Mouse (Mus musculus) forebrain, embryonic 13.5 days (tissue): ENCODE measurements at regions not wholly inside any gene's neighbourhood (a gene's known extent, or its start where the extent isn't known, plus 50 kb on each side); places are given as distances from the start of the nearest gene placed in this dataset.

Experiments
- ATAC-seq: fragments of 200-750 bp; cut with Nextera tagmentation; 2 replicates; pipeline ENCODE4 v1.8.0; 2017
- H3K27ac ChIP-seq: fragments of 300-500 bp; sonication (generic); 2 replicates; pipeline ENCODE4 v1.5.1; 2015; ENCODE audit warnings: inconsistent platforms, mild to moderate bottlenecking, moderate library complexity
- H3K27me3 ChIP-seq: fragments of 300-500 bp; sonication (generic); 2 replicates; pipeline ENCODE4 v1.6.1; 2015; ENCODE audit warnings: mild to moderate bottlenecking, inconsistent platforms
- H3K36me3 ChIP-seq: fragments of 300-500 bp; sonication (generic); 2 replicates; pipeline ENCODE4 v1.6.1; 2015; ENCODE audit warnings: mild to moderate bottlenecking, inconsistent platforms; ENCODE audit not compliant: poor library complexity, severe bottlenecking
- H3K4me1 ChIP-seq: fragments of 300-500 bp; sonication (generic); 2 replicates; pipeline ENCODE4 v1.6.1; 2015; ENCODE audit warnings: inconsistent platforms
- H3K4me2 ChIP-seq: fragments of 300-500 bp; sonication (generic); 2 replicates; pipeline ENCODE4 v1.6.1; 2015; ENCODE audit warnings: inconsistent platforms, mild to moderate bottlenecking, moderate library complexity
- H3K4me3 ChIP-seq: fragments of 300-500 bp; sonication (generic); 2 replicates; pipeline ENCODE4 v1.5.1; 2015; ENCODE audit warnings: mild to moderate bottlenecking, inconsistent platforms
- H3K9ac ChIP-seq: fragments of 300-500 bp; sonication (generic); 2 replicates; pipeline ENCODE4 v1.6.1; 2015; ENCODE audit warnings: mild to moderate bottlenecking, inconsistent platforms
- H3K9me3 ChIP-seq: fragments of 300-500 bp; sonication (generic); replicated peaks from 2 replicates; pipeline ENCODE4 v1.6.1; 2016; ENCODE audit warnings: inconsistent platforms
- WGBS: fragments of 180-500 bp; shearing (Covaris S2); methylation state at CpG from one replicate; pipeline ENCODE4 v1.1.7; 2015; 5-methylcytosine and 5-hydroxymethylcytosine counted together

DNA sequence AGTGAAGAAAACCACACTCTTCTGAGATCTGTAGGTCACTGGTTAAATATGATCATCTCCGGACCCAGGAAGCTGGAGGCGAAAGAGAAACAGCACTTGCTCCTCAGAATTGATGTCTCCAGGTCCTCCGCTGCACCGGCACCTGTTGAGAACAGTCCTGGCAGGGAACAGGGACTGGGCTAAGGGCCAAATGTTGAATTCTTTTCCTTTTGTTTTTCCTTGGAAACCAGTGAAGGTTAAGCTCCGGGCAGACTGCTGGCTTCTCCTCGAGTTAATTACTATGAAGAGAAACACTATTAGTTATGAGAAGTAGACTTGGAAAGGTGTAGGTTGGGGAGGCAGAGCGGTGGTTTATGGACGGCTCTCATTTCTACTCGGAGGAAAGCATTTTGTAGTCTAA, 242.7 kb downstream of the Rngtt start:
- Histone ChIP-seq H3K9me3 (peaks cover 6% of the 10 kb centered on the region; the same call in 1 of the 2 replicates), H3K4me1 (peaks cover 52% of the 10 kb centered on the region), H3K27ac (no peak overlapping the region), H3K27me3 (no peaks in the 10 kb centered on the region; the same call in 1 of the 2 replicates), H3K4me2 (no peak overlapping the region), H3K4me3 (no peak overlapping the region), H3K9ac (no peak overlapping the region), H3K36me3 (no peaks in the 10 kb centered on the region)
- WGBS = 48% methylated on average over 9 of the region's 9 CpGs
- no peak for ATAC-seq

- H3K4me2 ChIP-seq = no peak overlapping the region
- 32% methylated on average over 6 of the region's 6 CpGs for WGBS
- H3K9me3 ChIP-seq = peaks cover 6% of the 10 kb centered on the region; the same call in 1 of the 2 replicates
- H3K27me3 ChIP-seq = no peaks in the 10 kb centered on the region; the same call in 1 of the 2 replicates
- peaks cover 43% of the 10 kb centered on the region for H3K4me1 ChIP-seq
- no peak overlapping the region for H3K27ac ChIP-seq
- H3K36me3 ChIP-seq = no peaks in the 10 kb centered on the region
- no peak overlapping the region for H3K9ac ChIP-seq
- ATAC-seq = no peak
- H3K4me3 ChIP-seq = no peak overlapping the region
Measured at GRCm38 (mm10) chr4:33554606-33555005, 244.5 kb downstream of the Rngtt start.

- 4% methylated on average over 14 of the region's 14 CpGs for WGBS
- H3K27ac ChIP-seq = no peak overlapping the region
- peaks cover 6% of the 10 kb centered on the region; the same call in 1 of the 2 replicates for H3K9me3 ChIP-seq
- H3K4me3 ChIP-seq = no peak overlapping the region
- peaks cover 35% of the 10 kb centered on the region for H3K4me1 ChIP-seq
- ATAC-seq = no peak
- H3K36me3 ChIP-seq = no peaks in the 10 kb centered on the region
- H3K9ac ChIP-seq = peak overlapping the region; percentile 30; the same call in 1 of the 2 replicates
- H3K27me3 ChIP-seq = no peaks in the 10 kb centered on the region; the same call in 1 of the 2 replicates
- peak overlapping the region; percentile 27 for H3K4me2 ChIP-seq
Measured at GRCm38 (mm10) chr4:33555231-33555933, 245.3 kb downstream of the Rngtt start.

DNA sequence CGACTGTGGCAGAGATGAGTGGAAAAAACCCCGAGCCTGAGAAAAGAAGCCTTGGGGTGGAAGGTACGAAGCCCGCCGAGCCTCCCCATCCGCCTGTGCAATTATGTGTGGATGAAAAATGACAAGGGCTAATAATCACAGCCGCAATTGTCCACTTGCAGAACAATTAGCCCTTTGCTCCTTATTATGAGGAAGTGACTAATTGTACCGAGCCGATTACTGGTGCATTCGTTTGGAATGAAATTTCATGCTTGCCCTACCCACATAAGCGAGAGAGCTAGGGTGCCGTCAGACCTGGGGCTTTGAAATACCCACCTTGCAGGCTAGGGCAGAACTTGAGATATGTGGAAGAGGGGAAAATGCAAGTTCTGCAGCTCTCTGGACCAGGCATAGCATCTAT, 245.9 kb downstream of the Rngtt start:
- H3K9me3 ChIP-seq = peaks cover 6% of the 10 kb centered on the region; the same call in 1 of the 2 replicates
- H3K4me2 ChIP-seq = peak overlapping the region; percentile 27
- no peaks in the 10 kb centered on the region for H3K36me3 ChIP-seq
- ATAC-seq = no peak
- peaks cover 35% of the 10 kb centered on the region for H3K4me1 ChIP-seq
- no peak overlapping the region for H3K4me3 ChIP-seq
- WGBS = 7% methylated on average over 12 of the region's 12 CpGs
- no peaks in the 10 kb centered on the region; the same call in 1 of the 2 replicates for H3K27me3 ChIP-seq
- no peak overlapping the region for H3K27ac ChIP-seq
- no peak overlapping the region for H3K9ac ChIP-seq

- Histone ChIP-seq H3K27ac (no peak overlapping the region), H3K4me2 (no peak overlapping the region), H3K27me3 (no peaks in the 10 kb centered on the region; the same call in 1 of the 2 replicates), H3K4me3 (no peak overlapping the region), H3K36me3 (no peaks in the 10 kb centered on the region), H3K4me1 (peaks cover 35% of the 10 kb centered on the region), H3K9me3 (peaks cover 6% of the 10 kb centered on the region; the same call in 1 of the 2 replicates), H3K9ac (no peak overlapping the region)
- no peak for ATAC-seq
- 83% methylated on average over 12 of the region's 12 CpGs for WGBS
Measured at GRCm38 (mm10) chr4:33556661-33557540, 246.8 kb downstream of the Rngtt start.

DNA sequence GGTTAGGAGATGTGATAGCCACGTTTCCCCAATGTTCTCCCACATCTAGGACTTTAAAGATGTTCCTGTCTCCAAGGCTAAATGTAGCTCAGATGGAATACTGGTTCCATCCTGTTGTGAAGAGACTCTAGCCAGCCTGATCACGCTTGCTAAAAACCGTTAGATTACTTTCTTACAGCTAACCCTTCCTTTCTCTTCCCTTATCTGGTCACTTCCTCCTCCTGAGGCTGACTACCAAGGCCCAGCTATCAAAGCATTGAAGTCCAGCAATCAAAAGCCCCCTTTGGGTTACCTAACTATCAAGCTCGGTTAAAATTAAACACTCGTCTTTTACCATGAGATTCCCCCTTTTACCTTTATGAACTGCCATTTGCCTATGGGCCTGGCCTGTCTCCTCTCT, 260.2 kb downstream of the Rngtt start:
- ATAC-seq = no peak
- H3K4me1 ChIP-seq = peaks cover 7% of the 10 kb centered on the region; the same call in 1 of the 2 replicates
- WGBS = 86% methylated on average over 5 of the region's 5 CpGs
- H3K36me3 ChIP-seq = no peaks in the 10 kb centered on the region
- H3K4me2 ChIP-seq = no peak overlapping the region
- H3K27me3 ChIP-seq = no peaks in the 10 kb centered on the region
- H3K9ac ChIP-seq = no peak overlapping the region
- no peaks in the 10 kb centered on the region for H3K9me3 ChIP-seq
- H3K4me3 ChIP-seq = no peak overlapping the region
- H3K27ac ChIP-seq = no peak overlapping the region

DNA sequence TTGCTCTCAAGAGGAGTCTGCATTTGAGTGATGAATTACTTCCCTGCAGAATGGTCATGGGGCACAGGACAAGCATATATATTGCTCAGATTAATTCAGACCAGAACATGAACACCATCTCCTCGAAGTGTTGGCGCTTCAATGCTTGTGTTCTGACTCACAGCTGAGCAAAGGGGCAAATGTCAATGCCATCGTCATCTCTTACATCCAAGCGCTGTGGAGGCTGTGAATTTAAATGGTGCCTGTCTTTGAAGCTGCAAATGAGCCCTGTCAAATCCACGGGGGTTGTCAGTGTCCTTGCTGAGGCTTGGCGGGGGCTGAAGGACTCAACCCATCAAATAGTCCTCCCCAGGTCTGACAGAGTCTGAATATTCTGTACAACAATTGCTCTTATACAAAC, 261.2 kb downstream of the Rngtt start:
- WGBS = 65% methylated on average over 6 of the region's 6 CpGs
- no peak overlapping the region for H3K4me3 ChIP-seq
- H3K4me1 ChIP-seq = peaks cover 7% of the 10 kb centered on the region; the same call in 1 of the 2 replicates

GRCm38 (mm10) chr4:33577631-33578030, 267.5 kb downstream of the Rngtt start:
- Histone ChIP-seq H3K27ac (no peak overlapping the region), H3K36me3 (no peaks in the 10 kb centered on the region), H3K9ac (no peak overlapping the region), H3K9me3 (0 out of 2 replicates have a peak, but pooled peaks cover 9% of the 10 kb centered on the region), H3K4me3 (no peak overlapping the region), H3K4me1 (no peaks in the 10 kb centered on the region), H3K4me2 (no peak overlapping the region), H3K27me3 (no peaks in the 10 kb centered on the region)
- no peak for ATAC-seq
- WGBS = 94% methylated on average over 6 of the region's 6 CpGs

More for the DNA sequence above, 261.2 kb downstream of the Rngtt start:
- H3K9ac ChIP-seq = no peak overlapping the region
- H3K4me2 ChIP-seq = no peak overlapping the region
- ATAC-seq = no peak
- no peaks in the 10 kb centered on the region for H3K9me3 ChIP-seq
- no peaks in the 10 kb centered on the region for H3K27me3 ChIP-seq
- H3K36me3 ChIP-seq = no peaks in the 10 kb centered on the region
- no peak overlapping the region for H3K27ac ChIP-seq

DNA sequence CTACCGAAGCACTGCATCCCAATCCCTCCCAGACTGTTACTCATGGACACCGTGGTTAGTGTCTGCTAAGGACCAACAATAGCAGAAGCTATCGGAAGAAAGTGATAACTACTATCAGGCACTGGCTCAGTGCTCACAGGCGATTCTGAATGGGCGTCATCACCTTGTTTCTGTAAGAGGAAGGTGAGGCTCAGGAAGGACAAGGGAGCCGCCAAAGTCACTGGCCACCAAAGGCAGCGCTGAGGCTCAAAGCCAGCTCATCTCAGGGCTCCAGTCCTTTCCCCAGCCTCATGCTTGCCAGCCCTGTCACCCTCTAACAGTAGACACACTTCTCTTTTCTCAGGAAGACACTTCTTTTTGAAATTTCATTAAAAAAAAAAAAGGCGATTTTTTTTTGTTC, 270.4 kb downstream of the Rngtt start:
- Histone ChIP-seq H3K4me2 (no peak overlapping the region), H3K4me1 (no peaks in the 10 kb centered on the region), H3K27me3 (no peaks in the 10 kb centered on the region), H3K36me3 (no peaks in the 10 kb centered on the region), H3K9ac (no peak overlapping the region), H3K4me3 (no peak overlapping the region), H3K9me3 (0 out of 2 replicates have a peak, but pooled peaks cover 9% of the 10 kb centered on the region), H3K27ac (no peak overlapping the region)
- no peak for ATAC-seq
- WGBS = 87% methylated on average over 8 of the region's 8 CpGs

GRCm38 (mm10) chr4:33581180-33581591, 271.1 kb downstream of the Rngtt start:
- H3K27me3 ChIP-seq = no peaks in the 10 kb centered on the region
- H3K4me1 ChIP-seq = peaks cover 5% of the 10 kb centered on the region
- H3K9ac ChIP-seq = no peak overlapping the region
- H3K4me2 ChIP-seq = no peak overlapping the region
- H3K4me3 ChIP-seq = no peak overlapping the region
- 0 out of 2 replicates have a peak, but pooled peaks cover 9% of the 10 kb centered on the region for H3K9me3 ChIP-seq
- no peaks in the 10 kb centered on the region for H3K36me3 ChIP-seq
- no peak overlapping the region for H3K27ac ChIP-seq
- no peak for ATAC-seq
- WGBS = 84% methylated on average over 15 of the region's 15 CpGs

DNA sequence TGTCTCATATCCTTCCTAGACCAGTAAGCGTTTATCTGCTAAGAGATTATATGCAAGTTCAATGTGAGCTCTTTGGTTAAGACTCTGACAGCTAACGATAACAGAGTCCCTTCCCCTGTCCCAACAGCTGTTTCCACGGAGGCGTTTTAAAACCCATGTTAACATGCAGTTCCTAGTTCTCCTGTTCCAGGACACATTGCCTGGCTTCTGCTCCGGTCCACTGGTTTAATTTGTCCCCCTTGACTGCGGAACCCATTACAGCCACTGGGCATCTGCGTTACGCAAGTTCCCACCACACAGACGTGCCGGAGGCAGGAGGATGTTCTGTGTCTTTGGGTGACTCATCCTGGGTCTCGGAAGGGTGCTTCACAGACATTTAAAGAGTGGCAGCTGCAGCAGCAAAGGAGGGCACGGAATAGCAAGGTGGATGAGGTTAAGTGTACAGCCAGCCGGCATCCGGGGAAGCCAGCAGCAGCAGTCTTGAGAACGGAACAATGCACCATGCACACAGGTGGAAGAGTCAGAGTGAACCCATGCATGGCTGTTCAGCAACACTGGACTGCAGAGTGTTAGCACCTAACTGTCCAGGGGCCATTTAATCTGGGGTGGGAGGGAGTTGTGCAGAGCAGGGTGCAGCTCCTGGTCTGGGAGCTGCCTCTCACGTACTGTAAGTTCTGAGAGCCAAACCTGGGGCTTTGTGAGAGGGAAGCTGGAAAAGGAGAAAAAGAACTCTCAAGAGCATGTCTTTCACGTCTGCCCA, 271.8 kb downstream of the Rngtt start:
- Histone ChIP-seq H3K4me1 (peaks cover 12% of the 10 kb centered on the region), H3K9me3 (0 out of 2 replicates have a peak, but pooled peaks cover 9% of the 10 kb centered on the region), H3K27ac (no peak overlapping the region), H3K4me3 (no peak overlapping the region), H3K36me3 (no peaks in the 10 kb centered on the region), H3K9ac (no peak overlapping the region), H3K4me2 (no peak overlapping the region), H3K27me3 (no peaks in the 10 kb centered on the region)
- ATAC-seq = no peak
- 88% methylated on average over 17 of the region's 17 CpGs for WGBS
